Mouse (Mus musculus): Measurements from ENCODE around the gene Stx1a. TPM values are rescaled to one million over a fixed set of nuclear protein-coding genes. Genes with fewer than 3 reads are reported as not detected.

Gene Stx1a
- total RNA-seq, 2 experiments from 2014 or later: 2.2 to 2.3 TPM

DNA sequence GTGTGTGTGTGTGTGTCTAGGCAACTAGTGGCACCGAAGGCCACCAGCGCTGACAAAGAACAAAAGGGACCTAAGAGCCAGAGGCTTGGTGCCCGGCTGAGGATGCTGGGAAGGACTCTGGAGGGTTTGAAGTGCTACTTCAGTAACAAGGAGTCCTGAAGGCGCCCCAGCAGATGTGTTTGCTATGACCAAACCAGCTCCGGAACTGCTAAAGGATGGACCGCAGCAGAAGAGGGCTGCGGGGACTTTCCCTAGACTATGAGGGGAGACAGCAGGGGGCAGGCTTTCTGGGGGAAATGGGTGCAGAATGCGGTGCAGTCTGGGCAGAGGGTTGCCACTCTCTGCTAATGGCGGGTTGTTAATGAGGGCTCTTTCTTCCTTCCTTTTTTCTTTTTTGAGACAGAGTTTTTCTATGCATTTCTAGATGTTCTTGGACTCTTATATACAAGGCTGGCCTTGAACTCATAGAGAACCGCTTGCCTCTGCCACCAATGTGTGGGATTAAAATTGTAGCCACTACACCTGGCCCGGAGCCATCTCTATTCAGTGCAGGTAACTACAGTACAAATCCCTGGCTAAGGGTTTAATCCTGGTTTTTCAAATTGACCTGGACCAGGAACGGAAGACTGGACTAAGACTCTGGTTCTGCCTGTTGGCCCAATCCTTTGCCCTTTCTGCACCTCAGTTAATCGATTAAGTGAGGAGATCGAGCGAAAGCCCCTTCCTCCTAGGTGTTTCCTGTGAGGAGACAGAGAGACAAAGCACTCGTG, 15.3 kb upstream of the Stx1a start:
- DNase-seq (ENCODE audit: low spot score): no peak
- intact Hi-C loops (cut with DNase I): no loop called here

GRCm38 (mm10) chr5:135008671-135009589, 14.4 kb upstream of the Stx1a start, which contains the start of gene Abhd11:
TSS of gene Abhd11 (plus strand) at chr5:135009152.
- peak; percentile 99 for DNase-seq (ENCODE audit: low spot score)
- intact Hi-C loops (cut with DNase I): no loop called here

DNA sequence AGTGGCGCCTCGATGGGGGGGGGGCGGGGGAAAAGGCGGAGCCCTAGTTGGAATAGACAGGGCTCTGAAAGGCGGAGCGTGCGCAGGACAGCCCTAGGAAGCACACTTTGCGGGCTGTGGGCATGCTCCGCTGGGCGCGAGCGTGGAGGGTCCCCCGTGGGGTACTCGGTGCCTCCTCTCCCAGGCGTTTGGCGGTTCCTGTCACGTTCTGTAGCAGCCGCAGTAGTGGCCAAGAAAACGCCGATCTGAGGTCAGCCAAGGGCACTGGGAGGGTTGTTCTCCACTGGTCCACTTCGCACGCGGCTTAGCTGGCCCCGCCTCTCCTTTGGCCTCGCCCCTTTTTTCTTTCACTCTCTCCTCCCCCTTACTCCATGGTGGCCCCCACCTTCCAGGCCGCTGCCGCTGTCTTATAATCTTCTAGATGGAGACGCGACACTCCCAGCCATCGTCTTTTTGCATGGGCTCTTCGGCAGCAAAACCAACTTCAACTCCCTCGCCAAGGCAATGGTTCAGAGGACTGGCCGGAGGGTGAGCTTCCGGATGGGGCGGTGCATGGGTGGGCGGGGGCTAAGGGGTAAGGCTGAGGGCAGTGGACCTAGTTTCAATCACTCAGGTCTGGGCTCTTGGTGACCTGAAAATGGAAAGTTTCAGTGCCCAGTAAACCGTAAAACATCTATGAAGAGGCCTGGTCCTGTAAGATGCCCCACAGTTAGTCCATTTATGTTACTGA, 13.5 kb upstream of the Stx1a start:
- intact Hi-C loops (cut with DNase I): loop anchor here (5.0 kb wide), 2 partner anchors 178 to 278 kb away; partner anchors contain the start of gene Baz1b
- DNase-seq (ENCODE audit: low spot score): peak; percentile 82

- intact Hi-C loops (cut with DNase I): loop anchor here (5.0 kb wide), 2 partner anchors 177 to 277 kb away; partner anchors contain the start of gene Baz1b
- no peak for DNase-seq (ENCODE audit: low spot score)
These were observed 13.0 kb upstream of the Stx1a start for GRCm38 (mm10) chr5:135010320-135010709.

GRCm38 (mm10) chr5:135010841-135011743, 12.2 kb upstream of the Stx1a start:
- intact Hi-C loops (cut with DNase I): loop anchor here (5.0 kb wide), 2 partner anchors 176 to 276 kb away; partner anchors contain the start of gene Baz1b
- DNase-seq (ENCODE audit: low spot score): no peak

GRCm38 (mm10) chr5:135011809-135012613, 11.3 kb upstream of the Stx1a start:
- intact Hi-C loops (cut with DNase I): loop anchor here (5.0 kb wide), 2 partner anchors 175 to 275 kb away; partner anchors contain the start of gene Baz1b
- DNase-seq (ENCODE audit: low spot score): no peak

DNA sequence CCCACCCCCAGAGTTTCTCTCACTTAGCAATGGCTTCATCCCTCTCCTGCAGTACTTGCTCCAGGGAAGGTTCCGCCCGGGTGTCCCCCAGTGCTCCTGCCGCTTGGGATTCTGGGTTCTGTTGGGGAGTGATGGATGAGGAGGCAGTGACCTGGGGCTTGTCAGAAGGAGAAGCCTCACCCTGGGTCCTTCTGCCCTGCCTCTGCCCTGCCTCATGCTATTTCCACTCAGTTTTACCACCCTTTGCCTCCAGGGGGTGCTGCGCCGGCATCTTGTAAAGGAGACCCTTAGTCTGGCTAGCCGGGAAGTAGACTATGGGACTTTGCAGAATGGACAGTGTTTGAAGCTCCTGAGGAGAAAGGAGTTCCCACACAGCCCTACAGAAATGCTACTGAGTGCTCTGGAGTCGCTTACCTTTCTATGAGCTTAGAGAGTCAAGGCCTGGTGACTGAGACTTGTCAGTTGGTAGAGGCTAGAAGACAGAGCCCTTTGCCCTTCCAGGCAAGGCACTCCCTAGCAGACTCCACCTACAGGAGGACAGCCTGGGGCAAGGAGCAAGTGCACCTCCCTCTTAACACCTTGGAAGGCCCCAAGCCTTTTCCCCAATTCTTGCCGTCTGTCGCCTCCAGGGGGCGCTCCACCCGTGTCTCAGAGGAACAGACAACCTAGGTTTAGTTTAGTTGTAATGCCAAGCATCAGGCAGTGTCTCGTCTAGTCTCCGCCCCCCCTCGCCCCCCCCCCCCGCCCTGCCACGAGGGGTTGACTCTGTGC, 10.4 kb upstream of the Stx1a start:
- intact Hi-C loops (cut with DNase I): loop anchor here (5.0 kb wide), 2 partner anchors 174 to 274 kb away; partner anchors contain the start of gene Baz1b
- peak; percentile 42 for DNase-seq (ENCODE audit: low spot score)

DNA sequence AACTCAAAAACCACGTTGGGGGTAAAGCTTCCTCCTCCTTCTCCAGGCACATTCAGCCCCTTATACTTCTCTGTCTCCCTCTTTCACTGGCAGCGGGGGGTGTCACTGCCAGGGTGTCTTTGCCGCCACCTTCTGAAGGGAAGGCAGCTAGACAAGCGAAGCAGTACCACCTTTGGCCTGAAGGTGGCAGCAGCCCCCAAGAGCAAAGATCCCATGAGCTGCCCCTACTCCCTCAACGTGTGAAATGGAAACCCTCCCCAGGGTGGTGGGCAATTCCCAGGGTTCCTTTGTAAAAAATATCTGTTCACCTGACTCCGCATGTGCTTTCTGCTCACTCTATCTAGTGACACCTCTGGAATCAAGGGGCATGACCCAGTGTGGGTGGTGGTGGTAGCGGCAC, 7.8 kb upstream of the Stx1a start:
- intact Hi-C loops (cut with DNase I): loop anchor here (5.0 kb wide), 1 partner anchor 62 kb away; the partner anchor contains the start of gene Vps37d
- peak; percentile 59 for DNase-seq (ENCODE audit: low spot score)

GRCm38 (mm10) chr5:135016224-135016759, 7.0 kb upstream of the Stx1a start:
- intact Hi-C loops (cut with DNase I): loop anchor here (5.0 kb wide), 1 partner anchor 61 kb away; the partner anchor contains the start of gene Vps37d

GRCm38 (mm10) chr5:135021814-135022213, 1.5 kb upstream of the Stx1a start:
- no peak for DNase-seq (ENCODE audit: low spot score)
- intact Hi-C loops (cut with DNase I): loop anchor here (5.0 kb wide), 1 partner anchor 40 kb away; the partner anchor contains the start of genes Bud23 and Dnajc30

More at GRCm38 (mm10) chr5:135016224-135016759, 7.0 kb upstream of the Stx1a start:
- no peak for DNase-seq (ENCODE audit: low spot score)

- intact Hi-C loops (cut with DNase I): loop anchor here (5.0 kb wide), 1 partner anchor 38 kb away; the partner anchor contains the start of genes Bud23 and Dnajc30
- DNase-seq (ENCODE audit: low spot score): no peak
These were observed 1.5 kb downstream of the Stx1a start for GRCm38 (mm10) chr5:135024665-135025224.

DNA sequence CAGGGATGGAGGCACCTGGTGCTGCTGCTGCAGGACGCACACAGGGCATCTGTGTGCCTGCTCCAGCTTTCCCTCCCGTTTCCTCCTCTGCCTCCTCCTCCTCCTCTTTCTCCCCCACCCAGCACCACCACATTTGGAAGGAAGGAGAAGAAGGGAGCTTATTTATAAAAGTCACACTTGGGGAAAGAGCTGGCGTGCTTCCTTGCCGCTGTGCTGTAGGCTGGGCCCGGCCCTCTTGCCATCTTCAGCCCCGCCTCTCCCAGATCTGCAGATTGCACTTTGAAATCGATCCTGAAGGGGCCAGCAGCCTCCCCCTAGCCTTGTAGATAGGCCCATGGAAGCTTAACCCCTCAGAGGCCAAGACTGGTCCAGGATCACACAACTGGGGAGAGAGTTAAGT, 2.6 kb downstream of the Stx1a start:
- no peak for DNase-seq (ENCODE audit: low spot score)
- intact Hi-C loops (cut with DNase I): no loop called here

GRCm38 (mm10) chr5:135029007-135029854, 5.9 kb downstream of the Stx1a start:
- intact Hi-C loops (cut with DNase I): no loop called here
- peak; percentile 35 for DNase-seq (ENCODE audit: low spot score)

DNA sequence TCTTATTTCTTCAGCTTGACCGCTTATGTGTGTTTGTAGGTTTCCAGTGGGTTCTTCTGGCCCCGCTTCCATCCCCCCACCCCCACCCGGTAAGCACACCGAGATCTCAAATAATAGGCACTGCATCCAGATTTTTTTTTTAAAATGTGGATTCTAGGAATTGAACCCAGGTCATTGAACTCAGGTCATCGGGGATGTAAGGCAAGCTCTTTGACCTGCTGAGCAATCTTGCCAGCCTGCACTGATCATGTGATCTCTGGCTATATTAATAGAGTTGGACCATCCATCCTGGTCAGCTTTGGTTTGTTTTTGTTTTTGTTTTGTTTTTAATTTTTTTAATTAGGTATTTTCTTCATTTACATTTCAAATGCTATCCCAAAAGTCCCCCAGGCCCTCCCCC, 9.3 kb downstream of the Stx1a start:
- intact Hi-C loops (cut with DNase I): no loop called here
- DNase-seq (ENCODE audit: low spot score): no peak

DNA sequence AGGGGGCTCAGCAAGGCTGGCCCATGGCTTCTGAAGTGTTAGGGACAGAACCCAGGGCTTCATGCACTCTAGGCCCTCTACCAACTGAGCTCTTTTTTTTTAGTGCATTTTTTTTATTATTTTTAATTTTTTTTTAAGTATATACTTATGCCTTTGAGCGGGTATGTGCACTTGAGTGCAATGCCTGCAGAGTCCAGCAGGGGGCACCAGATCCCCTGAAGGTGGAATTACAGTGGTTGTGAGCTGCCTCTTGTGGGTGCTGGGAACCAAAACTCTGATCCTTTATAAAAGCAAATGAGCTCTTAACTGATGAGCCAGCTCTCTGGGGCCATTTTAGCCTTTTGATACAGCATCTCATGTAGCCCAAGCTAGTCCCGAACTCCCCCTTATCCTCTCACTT, 11.3 kb downstream of the Stx1a start:
- intact Hi-C loops (cut with DNase I): no loop called here
- no peak for DNase-seq (ENCODE audit: low spot score)
